Mouse (Mus musculus) right cerebral cortex, adult 2 months (tissue): ENCODE data around the gene Rab3ip.

Experiments used
- DNase-seq, 2 experiments: peaks; one replicate each; pipeline ENCODE4 v3.0.0; 2021 to 2022; ENCODE audit warnings: low spot score in 2 of 2

The Rab3ip gene

DNA sequence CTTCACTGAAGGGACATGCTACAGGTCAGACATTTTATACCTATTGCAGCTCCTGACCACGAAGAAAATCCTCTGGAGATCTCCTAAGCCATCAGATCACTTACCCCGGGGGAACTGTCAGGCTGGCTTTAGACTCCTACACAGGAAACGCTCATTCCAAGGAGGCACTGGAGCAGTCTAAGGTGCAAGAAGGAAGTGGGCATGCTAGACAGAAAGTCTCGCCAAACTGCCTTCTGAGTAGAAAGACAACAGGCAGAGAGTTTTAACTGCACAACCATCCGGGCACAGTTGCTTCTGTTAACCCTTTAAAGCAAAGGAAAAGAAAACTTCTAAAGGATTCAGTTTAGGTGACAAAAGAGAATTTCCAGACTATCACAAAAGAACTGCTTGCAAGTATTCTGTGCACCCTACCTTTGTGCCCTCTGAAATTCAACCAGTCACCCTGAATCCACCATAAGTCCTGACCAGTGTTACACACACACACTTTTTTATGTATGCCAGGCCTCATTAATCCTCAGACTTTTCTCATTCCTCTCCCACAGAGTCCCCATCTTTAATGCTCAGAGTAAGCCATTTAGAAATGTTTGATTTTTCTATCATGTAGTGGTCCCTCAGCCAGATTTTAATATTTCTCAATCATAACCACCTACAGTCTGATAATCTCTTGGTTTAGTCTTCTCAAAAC, 7.4 kb upstream of the Rab3ip start:
- no peak for DNase-seq

GRCm38 (mm10) chr10:116956483-116957158, 6.1 kb upstream of the Rab3ip start:
- DNase-seq: no peak

GRCm38 (mm10) chr10:116955191-116955590, 4.6 kb upstream of the Rab3ip start:
- DNase-seq: no peak

DNA sequence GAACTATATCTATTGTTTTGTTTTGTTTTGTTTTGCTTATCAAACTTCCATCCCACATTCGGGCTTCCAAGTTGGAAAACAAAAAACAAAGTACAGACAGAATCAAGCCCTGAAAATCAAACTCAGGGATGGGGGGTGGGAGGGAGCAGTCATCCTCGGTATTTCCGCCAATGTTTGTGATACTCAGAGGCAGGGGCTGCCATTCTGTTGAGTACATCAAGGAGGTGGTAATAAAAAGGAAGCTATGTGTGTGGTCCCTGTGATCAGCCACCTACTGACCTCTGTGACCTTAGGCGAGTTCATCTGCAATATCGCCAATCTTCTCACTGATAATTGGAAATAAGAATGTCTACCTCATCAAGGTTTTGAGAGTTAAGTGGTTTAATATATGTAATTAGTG, 317 bp upstream of the Rab3ip start:
- DNase-seq: no peak

- DNase-seq: peak; percentile 31 to 35
Observed at GRCm38 (mm10) chr10:116949111-116950008, 1.2 kb downstream of the Rab3ip start.

DNA sequence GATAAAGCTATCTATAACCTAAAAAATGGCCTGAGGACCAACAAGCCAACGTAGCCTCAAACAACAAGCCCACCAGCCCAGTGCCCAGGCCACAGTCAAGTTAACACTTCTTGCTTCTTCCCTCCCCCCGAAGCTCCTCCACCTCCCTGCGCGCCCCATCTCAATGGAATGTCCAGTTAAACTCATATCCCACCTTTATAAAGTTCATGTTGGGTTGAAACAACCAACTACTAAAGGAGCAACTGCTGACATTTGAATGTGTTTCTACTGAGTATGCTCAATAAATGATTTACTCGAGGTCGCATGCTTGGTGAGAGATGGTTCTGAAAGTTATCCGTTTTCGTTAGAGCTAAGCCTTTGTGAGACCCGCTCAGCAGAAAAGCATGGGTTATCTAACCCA, 2.2 kb downstream of the Rab3ip start:
- DNase-seq: no peak

DNA sequence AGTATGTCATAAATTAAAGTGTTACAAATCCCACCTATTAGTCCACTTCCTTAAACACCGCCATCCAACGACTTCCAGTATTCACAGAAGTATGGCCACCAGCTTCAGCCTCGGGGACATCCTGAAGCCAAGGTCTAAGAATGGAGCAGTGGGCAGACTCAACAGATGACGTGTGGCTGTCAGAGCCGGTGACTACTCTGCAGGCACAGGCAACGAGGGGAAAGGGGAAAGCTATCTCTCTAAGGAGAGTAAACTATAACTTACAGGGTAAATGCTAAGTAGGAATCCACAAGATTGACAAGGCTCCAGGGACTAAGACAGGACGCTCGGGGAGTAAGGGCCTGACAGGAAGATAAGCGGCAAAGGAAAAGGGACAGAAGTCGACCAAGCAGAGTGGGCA, 5.6 kb downstream of the Rab3ip start:
- no peak for DNase-seq

DNA sequence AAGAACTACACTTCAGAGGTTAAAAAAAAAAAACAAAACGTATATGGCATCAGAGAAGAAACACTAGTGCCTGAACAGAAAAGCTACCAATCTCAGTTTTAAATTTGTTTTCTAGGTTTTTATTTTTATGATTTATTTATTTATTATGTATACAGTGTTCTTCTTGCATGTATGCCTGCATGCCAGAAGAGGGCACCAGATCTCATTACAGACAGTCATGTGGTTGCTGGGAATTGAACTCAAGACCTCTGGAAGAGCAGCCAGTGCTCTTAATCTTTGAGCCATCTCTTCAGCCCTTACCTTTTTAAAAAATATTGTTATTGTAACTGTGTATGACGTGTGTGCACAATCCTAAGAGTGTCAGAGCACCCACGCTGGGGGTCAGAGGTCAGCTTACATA, 6.4 kb downstream of the Rab3ip start:
- DNase-seq: no peak

DNA sequence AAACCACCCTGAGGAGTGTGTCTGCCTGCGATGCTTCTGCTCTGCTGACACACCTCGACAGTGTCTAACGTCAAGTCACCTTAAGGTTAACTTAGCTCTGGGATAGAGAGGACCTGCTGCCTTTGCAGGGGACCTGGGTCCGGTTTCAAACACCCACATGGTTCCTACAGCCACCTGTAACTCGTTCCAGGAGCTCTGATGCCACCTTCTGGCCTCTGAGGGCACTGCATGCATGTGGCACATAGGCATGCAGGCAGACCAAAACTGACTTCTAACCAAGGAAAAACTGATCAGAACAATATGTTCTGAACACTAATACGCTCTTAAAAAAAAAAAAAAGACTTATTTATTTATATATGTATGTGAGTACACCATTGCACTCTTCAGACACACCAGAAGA, 7.5 kb downstream of the Rab3ip start:
- no peak for DNase-seq

GRCm38 (mm10) chr10:116935028-116935427, 15.5 kb downstream of the Rab3ip start:
- no peak for DNase-seq

DNA sequence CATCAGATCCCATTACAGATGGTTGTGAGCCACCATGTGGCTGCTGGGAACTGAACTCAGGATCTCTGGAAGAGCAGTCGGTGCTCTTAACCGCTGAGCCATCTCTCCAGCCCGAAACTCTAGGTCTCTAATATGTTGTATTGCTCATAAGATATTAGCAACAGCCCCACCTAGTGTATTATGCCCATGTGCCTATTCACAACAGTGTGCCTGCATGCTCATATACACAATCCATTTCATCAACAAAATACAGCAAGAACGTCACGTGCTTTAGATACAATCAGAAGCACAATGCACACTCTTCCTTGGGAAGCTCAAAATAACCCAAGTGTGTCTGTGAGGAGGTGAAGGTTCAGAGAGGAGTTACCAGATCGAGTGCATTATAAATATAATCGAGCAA, 16.8 kb downstream of the Rab3ip start:
- DNase-seq: no peak

DNA sequence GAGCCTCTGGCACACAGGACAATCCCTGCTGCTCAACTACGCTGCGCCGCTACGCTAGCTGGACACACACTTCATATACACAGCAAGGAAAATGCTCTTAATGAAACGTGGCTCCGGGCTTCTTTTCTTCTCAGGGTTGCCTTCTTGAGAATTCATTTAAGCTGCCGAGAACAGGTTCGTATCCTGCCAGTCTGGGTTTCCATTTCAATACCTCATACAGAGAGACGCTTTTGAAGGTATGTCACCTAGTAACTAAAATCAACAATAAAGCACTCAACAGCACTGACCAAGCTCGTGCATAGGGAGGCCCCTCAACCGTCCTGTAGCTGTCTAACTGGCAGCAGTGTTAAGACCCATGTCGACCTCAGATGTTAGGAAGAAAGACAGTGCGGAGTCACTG, 18.2 kb downstream of the Rab3ip start:
- no peak for DNase-seq

- DNase-seq: peak; percentile 17 to 37
Observed at GRCm38 (mm10) chr10:116931497-116932179, 18.9 kb downstream of the Rab3ip start.

GRCm38 (mm10) chr10:116930936-116931335, 19.6 kb downstream of the Rab3ip start:
- DNase-seq: no peak

DNA sequence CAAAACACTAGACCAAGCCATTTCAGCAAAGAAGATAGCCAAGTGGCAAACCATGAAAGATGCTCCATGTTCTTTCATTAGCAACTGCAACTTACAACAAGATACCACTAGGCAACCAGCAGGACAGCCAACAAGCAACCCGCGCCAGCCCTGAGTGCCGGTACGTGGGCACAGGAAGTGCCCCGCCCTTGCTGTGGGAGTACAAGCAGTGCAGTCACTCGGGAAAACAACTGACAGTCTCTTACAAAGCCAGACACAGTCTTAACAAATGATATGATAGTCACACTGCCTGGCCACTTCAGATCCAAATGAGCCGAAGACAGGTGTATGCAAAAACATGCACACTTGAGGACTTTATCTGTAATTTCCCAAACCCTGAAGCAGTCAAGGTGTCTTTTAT, 20.1 kb downstream of the Rab3ip start:
- DNase-seq: no peak

DNA sequence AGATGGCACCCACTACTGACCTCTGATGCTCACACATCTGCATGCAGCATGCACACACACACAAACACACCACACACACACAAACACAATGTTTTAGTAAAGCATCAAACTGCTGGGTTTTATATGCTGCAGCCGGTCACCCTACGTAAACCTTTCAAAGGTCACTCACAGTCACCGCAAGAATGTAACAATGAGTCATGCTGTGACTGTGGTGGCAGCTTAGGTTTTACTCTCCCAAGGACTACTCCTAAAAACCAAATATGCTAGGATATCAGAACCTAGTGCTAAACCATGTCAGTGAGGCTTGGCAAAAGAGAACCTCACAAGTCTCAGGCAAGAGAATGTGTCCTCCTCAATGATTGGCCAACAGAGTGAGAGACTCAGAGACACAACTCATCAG, 21.7 kb downstream of the Rab3ip start:
- no peak for DNase-seq

GRCm38 (mm10) chr10:116926428-116927113, 24.0 kb downstream of the Rab3ip start:
- DNase-seq: no peak

DNA sequence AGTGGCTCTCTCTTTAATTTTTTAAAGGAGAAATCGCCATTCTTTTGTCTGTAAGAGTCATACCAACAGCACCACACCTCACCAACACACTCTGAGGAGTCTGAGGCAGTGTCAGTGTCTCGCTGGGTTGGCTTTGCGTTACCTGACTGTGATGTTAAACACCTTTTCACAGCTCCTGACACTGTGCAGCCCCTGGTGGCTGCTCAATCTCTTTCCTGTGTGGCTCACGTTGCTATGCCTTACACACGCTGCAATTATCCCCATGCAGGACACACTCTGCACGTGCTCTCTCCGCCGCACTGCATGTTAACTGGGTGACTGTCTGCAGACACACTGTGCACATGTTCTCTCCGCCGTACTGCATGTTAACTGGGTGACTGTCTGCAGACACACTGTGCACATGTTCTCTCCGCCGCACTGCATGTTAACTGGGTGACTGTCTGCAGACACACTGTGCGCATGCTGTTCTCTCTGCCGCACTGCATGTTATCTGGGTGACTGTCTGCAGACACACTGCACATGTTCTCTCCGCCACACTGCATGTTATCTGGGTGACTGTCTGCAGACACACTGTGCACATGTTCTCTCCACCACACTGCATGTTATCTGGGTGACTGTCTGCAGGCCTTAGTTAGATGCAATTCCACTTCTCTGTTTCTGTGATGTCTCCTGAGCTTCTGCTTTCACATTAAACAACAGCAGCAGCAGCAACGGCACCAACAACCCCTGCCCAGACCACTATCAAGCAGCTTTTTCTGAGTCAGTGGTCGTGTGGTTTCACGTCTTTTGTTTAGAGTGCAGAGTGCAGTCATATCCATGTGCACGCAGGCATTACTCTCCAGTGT, 26.7 kb downstream of the Rab3ip start:
- no peak for DNase-seq

- no peak for DNase-seq
Observed at GRCm38 (mm10) chr10:116922161-116922560, 28.4 kb downstream of the Rab3ip start.

GRCm38 (mm10) chr10:116921416-116921815, 29.2 kb downstream of the Rab3ip start:
- no peak for DNase-seq
